Mouse (Mus musculus) neural tube, embryonic 15.5 days (tissue): ENCODE measurements around the gene Fhad1. TPM values are rescaled to one million over a fixed set of nuclear protein-coding genes. Genes with fewer than 3 reads are reported as not detected.

Source experiments
- ATAC-seq: fragments of 200-750 bp; cut with Nextera tagmentation; 2 replicates; pipeline ENCODE4 v1.8.0; 2017; ENCODE audit warnings: mild to moderate bottlenecking, moderate TSS enrichment, moderate library complexity; ENCODE audit not compliant: low FRiP score
- H3K27ac ChIP-seq: fragments of 300-500 bp; sonication (generic); replicated peaks from 2 replicates; pipeline ENCODE4 v1.5.1; 2015; ENCODE audit warnings: mild to moderate bottlenecking, inconsistent platforms
- H3K27me3 ChIP-seq: fragments of 300-500 bp; sonication (generic); replicated peaks from 2 replicates; pipeline ENCODE4 v1.6.1; 2015; ENCODE audit warnings: inconsistent platforms
- H3K36me3 ChIP-seq: fragments of 300-500 bp; sonication (generic); 2 replicates; pipeline ENCODE4 v1.6.1; 2015; ENCODE audit warnings: inconsistent platforms
- H3K4me1 ChIP-seq: fragments of 300-500 bp; sonication (generic); 2 replicates; pipeline ENCODE4 v1.6.1; 2015; ENCODE audit warnings: inconsistent platforms
- H3K4me2 ChIP-seq: fragments of 300-500 bp; sonication (generic); 2 replicates; pipeline ENCODE4 v1.6.1; 2015; ENCODE audit warnings: inconsistent platforms, mild to moderate bottlenecking, moderate library complexity
- H3K4me3 ChIP-seq: fragments of 300-500 bp; sonication (generic); replicated peaks from 2 replicates; pipeline ENCODE4 v1.5.1; 2015; ENCODE audit warnings: mild to moderate bottlenecking, inconsistent platforms
- H3K9ac ChIP-seq: fragments of 300-500 bp; sonication (generic); replicated peaks from 2 replicates; pipeline ENCODE4 v1.6.1; 2015; ENCODE audit warnings: mild to moderate bottlenecking, inconsistent platforms
- H3K9me3 ChIP-seq: fragments of 300-500 bp; sonication (generic); replicated peaks from 2 replicates; pipeline ENCODE4 v1.6.1; 2016; ENCODE audit warnings: inconsistent platforms
- WGBS: fragments of 180-500 bp; shearing (Covaris S2); methylation state at CpG from one replicate; pipeline ENCODE4 v1.1.7; 2015; ENCODE audit warnings: mixed read lengths; 5-methylcytosine and 5-hydroxymethylcytosine counted together
- polyA plus RNA-seq: library from polyadenylated mRNA; unstranded; fragments of >200 nt; fragmentation: Nextera tagmentation; extraction: Ambion mirVana; gene quantifications from 2 replicates; pipeline ENCODE4 v1.2.1, GENCODE M21; 2015

Gene Fhad1
- polyA plus RNA-seq, 1 experiment from 2014 or later, result 4.5 TPM

GRCm38 (mm10) chr4:141897838-141898237, 117.0 kb downstream of the Fhad1 start:
- Histone ChIP-seq H3K36me3 (no peaks in the 10 kb centered on the region), H3K9me3 (no peaks in the 10 kb centered on the region), H3K4me1 (peaks cover 49% of the 10 kb centered on the region), H3K27me3 (no peaks in the 10 kb centered on the region), H3K9ac (no peak overlapping the region), H3K4me2 (no peak overlapping the region), H3K27ac (no peak overlapping the region), H3K4me3 (no peak overlapping the region)
- ATAC-seq, result no peak
- 44% methylated on average over 3 of the region's 3 CpGs for WGBS

- no peak overlapping the region for H3K4me3 ChIP-seq
- no peak overlapping the region for H3K9ac ChIP-seq
- ATAC-seq, result no peak
- no peaks in the 10 kb centered on the region for H3K36me3 ChIP-seq
- H3K4me2 ChIP-seq, result no peak overlapping the region
- peaks cover 44% of the 10 kb centered on the region for H3K4me1 ChIP-seq
- H3K9me3 ChIP-seq, result no peaks in the 10 kb centered on the region
- H3K27ac ChIP-seq, result no peak overlapping the region
- no peaks in the 10 kb centered on the region for H3K27me3 ChIP-seq
- WGBS, result 67% methylated on average over 6 of the region's 6 CpGs
These were observed 117.7 kb downstream of the Fhad1 start for GRCm38 (mm10) chr4:141897225-141897624.

GRCm38 (mm10) chr4:141895772-141896171, 119.1 kb downstream of the Fhad1 start:
- Histone ChIP-seq H3K27ac (no peak overlapping the region), H3K36me3 (no peaks in the 10 kb centered on the region), H3K9me3 (no peaks in the 10 kb centered on the region), H3K4me1 (peaks cover 33% of the 10 kb centered on the region), H3K4me3 (no peak overlapping the region), H3K27me3 (no peaks in the 10 kb centered on the region), H3K4me2 (no peak overlapping the region), H3K9ac (no peak overlapping the region)
- 57% methylated on average over 12 of the region's 12 CpGs for WGBS
- ATAC-seq, result no peak

- no peak for ATAC-seq
- H3K4me3 ChIP-seq, result no peak overlapping the region
- H3K36me3 ChIP-seq, result no peaks in the 10 kb centered on the region
- H3K27me3 ChIP-seq, result no peaks in the 10 kb centered on the region
- peaks cover 20% of the 10 kb centered on the region; the same call in 1 of the 2 replicates for H3K4me1 ChIP-seq
- H3K9me3 ChIP-seq, result no peaks in the 10 kb centered on the region
- no peak overlapping the region for H3K4me2 ChIP-seq
- no peak overlapping the region for H3K27ac ChIP-seq
- WGBS, result 87% methylated on average over 8 of the region's 8 CpGs
- no peak overlapping the region for H3K9ac ChIP-seq
These were observed 121.6 kb downstream of the Fhad1 start for GRCm38 (mm10) chr4:141893157-141893784.

GRCm38 (mm10) chr4:141886385-141886968, 128.4 kb downstream of the Fhad1 start:
- ATAC-seq, result no peak

GRCm38 (mm10) chr4:141885451-141885850, 129.4 kb downstream of the Fhad1 start:
- Histone ChIP-seq H3K9ac (no peak overlapping the region), H3K27ac (no peak overlapping the region), H3K4me3 (no peak overlapping the region), H3K27me3 (no peaks in the 10 kb centered on the region), H3K4me1 (no peaks in the 10 kb centered on the region), H3K9me3 (no peaks in the 10 kb centered on the region), H3K36me3 (no peaks in the 10 kb centered on the region), H3K4me2 (no peak overlapping the region)
- no peak for ATAC-seq
- 83% methylated on average over 9 of the region's 9 CpGs for WGBS

More at GRCm38 (mm10) chr4:141886385-141886968, 128.4 kb downstream of the Fhad1 start:
- H3K4me3 ChIP-seq, result no peak overlapping the region
- no peak overlapping the region for H3K9ac ChIP-seq
- no peaks in the 10 kb centered on the region for H3K4me1 ChIP-seq
- H3K27me3 ChIP-seq, result no peaks in the 10 kb centered on the region
- no peaks in the 10 kb centered on the region for H3K36me3 ChIP-seq
- no peak overlapping the region for H3K27ac ChIP-seq
- H3K4me2 ChIP-seq, result no peak overlapping the region
- WGBS, result 58% methylated on average over 6 of the region's 6 CpGs
- H3K9me3 ChIP-seq, result no peaks in the 10 kb centered on the region

- H3K9ac ChIP-seq, result no peak overlapping the region
- H3K4me3 ChIP-seq, result no peak overlapping the region
- H3K27me3 ChIP-seq, result no peaks in the 10 kb centered on the region
- WGBS, result 84% methylated on average over 7 of the region's 7 CpGs
- no peak overlapping the region for H3K27ac ChIP-seq
- H3K4me2 ChIP-seq, result no peak overlapping the region
- H3K4me1 ChIP-seq, result no peaks in the 10 kb centered on the region
- no peak for ATAC-seq
- no peaks in the 10 kb centered on the region for H3K36me3 ChIP-seq
- H3K9me3 ChIP-seq, result no peaks in the 10 kb centered on the region
These were observed 132.0 kb downstream of the Fhad1 start for GRCm38 (mm10) chr4:141882858-141883257.

GRCm38 (mm10) chr4:141881950-141882349, 132.9 kb downstream of the Fhad1 start:
- no peaks in the 10 kb centered on the region for H3K36me3 ChIP-seq
- H3K4me1 ChIP-seq, result no peaks in the 10 kb centered on the region
- WGBS, result 77% methylated on average over 5 of the region's 5 CpGs
- H3K9me3 ChIP-seq, result no peaks in the 10 kb centered on the region
- no peak overlapping the region for H3K9ac ChIP-seq
- H3K4me2 ChIP-seq, result no peak overlapping the region
- ATAC-seq, result no peak
- H3K27ac ChIP-seq, result no peak overlapping the region
- no peak overlapping the region for H3K4me3 ChIP-seq
- H3K27me3 ChIP-seq, result no peaks in the 10 kb centered on the region

GRCm38 (mm10) chr4:141881289-141881914, 133.5 kb downstream of the Fhad1 start:
- no peak overlapping the region for H3K27ac ChIP-seq
- no peaks in the 10 kb centered on the region for H3K27me3 ChIP-seq
- no peaks in the 10 kb centered on the region for H3K36me3 ChIP-seq
- no peaks in the 10 kb centered on the region for H3K9me3 ChIP-seq
- no peaks in the 10 kb centered on the region for H3K4me1 ChIP-seq
- no peak overlapping the region for H3K4me3 ChIP-seq
- ATAC-seq, result no peak
- no peak overlapping the region for H3K4me2 ChIP-seq
- H3K9ac ChIP-seq, result no peak overlapping the region
- 65% methylated on average over 10 of the region's 10 CpGs for WGBS

GRCm38 (mm10) chr4:141879875-141880274, 135.0 kb downstream of the Fhad1 start:
- H3K27me3 ChIP-seq, result no peaks in the 10 kb centered on the region
- no peak overlapping the region for H3K4me3 ChIP-seq
- no peaks in the 10 kb centered on the region for H3K9me3 ChIP-seq
- 73% methylated on average over 9 of the region's 9 CpGs for WGBS
- no peak overlapping the region for H3K27ac ChIP-seq
- no peaks in the 10 kb centered on the region for H3K36me3 ChIP-seq
- H3K9ac ChIP-seq, result no peak overlapping the region
- H3K4me1 ChIP-seq, result peaks cover 8% of the 10 kb centered on the region
- H3K4me2 ChIP-seq, result no peak overlapping the region
- ATAC-seq, result no peak

- Histone ChIP-seq H3K27me3 (no peaks in the 10 kb centered on the region), H3K4me3 (no peak overlapping the region), H3K4me1 (peaks cover 8% of the 10 kb centered on the region), H3K9ac (no peak overlapping the region), H3K27ac (no peak overlapping the region), H3K4me2 (no peak overlapping the region), H3K36me3 (no peaks in the 10 kb centered on the region), H3K9me3 (no peaks in the 10 kb centered on the region)
- 77% methylated on average over 4 of the region's 4 CpGs for WGBS
- ATAC-seq, result no peak
These were observed 135.8 kb downstream of the Fhad1 start for GRCm38 (mm10) chr4:141879074-141879473.

GRCm38 (mm10) chr4:141878621-141879020, 136.3 kb downstream of the Fhad1 start:
- no peak for ATAC-seq
- no peaks in the 10 kb centered on the region for H3K27me3 ChIP-seq
- H3K27ac ChIP-seq, result no peak overlapping the region
- H3K36me3 ChIP-seq, result no peaks in the 10 kb centered on the region
- WGBS, result 76% methylated on average over 7 of the region's 7 CpGs
- no peak overlapping the region for H3K9ac ChIP-seq
- H3K9me3 ChIP-seq, result no peaks in the 10 kb centered on the region
- H3K4me3 ChIP-seq, result no peak overlapping the region
- H3K4me2 ChIP-seq, result no peak overlapping the region
- peaks cover 12% of the 10 kb centered on the region for H3K4me1 ChIP-seq
